Mouse (Mus musculus) adrenal gland, postnatal 14 days (tissue): ENCODE data around the gene Cfl1. TPM values are rescaled to one million over a fixed set of nuclear protein-coding genes. Genes with fewer than 3 reads are reported as not detected.

ENCODE experiments used
- DNase-seq: peaks from one replicate; pipeline ENCODE4 v3.0.0; 2021; ENCODE audit warnings: mixed read lengths
- total RNA-seq: library from RNA; stranded (reverse); gene quantifications from 2 replicates; pipeline ENCODE4 v1.2.3, GENCODE M21; 2021

The Cfl1 gene
- total RNA-seq, 1 experiment from 2014 or later, result 640 TPM

DNA sequence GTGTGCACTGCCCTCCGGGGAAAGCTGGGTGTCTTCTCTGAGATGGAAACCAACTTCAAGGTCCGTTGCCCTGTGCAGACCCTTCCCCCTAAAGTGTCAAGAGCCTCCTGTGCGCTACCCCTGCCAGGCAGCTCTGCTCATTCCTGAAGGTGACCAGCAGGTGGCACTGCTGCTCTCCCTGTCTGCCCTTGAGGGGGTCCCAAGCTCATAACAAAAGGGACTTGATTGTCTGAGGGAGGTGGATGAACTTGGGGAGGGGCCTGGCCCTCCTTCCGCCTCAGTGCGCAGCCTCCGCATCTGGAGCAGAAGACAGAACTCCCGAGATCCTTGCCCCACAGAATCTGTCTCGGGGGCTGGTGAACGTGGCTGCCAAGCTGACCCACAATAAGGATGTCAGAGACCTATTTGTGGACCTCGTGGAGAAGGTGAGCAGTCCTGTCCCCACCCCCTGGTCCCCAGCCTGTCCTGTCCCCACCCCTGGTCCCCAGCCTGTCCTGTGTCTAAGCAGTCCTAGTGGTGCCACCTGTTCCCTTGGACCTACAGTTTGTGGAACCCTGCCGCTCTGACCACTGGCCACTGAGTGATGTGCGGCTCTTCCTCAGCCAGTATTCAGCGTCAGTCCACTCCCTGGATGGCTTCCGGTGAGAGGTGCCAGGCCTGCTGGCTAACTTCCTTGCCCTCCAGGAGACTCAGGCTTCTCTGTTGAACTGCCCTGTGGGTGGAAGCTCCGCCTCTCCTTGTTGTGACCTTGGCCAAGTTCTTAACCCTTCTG, 26.3 kb upstream of the Cfl1 start:
- peak; percentile 65 for DNase-seq

DNA sequence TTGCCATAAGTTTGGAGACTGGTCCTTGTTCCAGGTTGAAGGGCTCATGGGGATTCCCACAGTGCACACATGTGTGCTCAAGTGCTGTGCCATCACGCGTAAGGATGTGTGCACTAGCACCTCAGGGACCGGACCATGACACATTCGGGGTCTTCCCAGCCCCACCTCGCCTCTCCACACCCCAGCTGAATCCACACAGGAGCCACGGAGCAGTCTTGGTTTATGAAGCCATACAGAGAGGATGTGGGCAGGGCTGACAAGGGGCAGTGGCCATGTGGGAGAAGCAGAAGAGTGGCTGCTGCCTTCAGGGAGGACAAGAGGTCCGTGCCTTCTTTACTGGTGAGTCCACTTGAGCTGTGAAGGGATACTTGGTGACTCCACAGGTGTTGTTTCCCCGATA, 25.2 kb upstream of the Cfl1 start:
- DNase-seq, result no peak

DNA sequence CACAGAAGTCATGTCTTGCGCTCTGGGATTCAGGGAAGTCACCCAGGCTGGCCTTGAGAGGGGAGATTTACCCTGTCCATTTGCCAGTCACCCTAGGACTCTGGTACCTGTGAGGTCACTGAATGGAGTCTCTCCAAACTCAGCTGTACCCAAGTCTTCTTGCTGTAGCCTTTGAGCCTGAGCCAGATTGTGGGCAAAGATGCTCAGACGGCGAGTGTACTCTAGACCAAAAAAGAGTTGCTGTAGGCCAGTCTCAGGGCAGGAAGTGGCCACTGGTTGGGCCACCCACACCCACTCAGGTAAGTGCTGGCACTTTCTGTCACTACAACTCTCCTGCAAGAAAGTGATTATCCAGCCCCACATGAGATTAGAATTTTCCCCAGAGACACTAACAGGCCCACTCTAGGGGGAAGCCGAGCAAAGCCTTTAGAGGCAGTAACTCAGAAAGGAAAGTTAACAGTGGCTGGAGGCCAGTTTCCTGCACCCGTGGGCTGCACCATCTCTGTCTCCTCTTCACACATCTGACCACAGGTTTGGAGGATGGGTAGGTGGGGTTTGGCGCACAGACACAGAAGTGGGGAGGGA, 23.2 kb upstream of the Cfl1 start:
- no peak for DNase-seq

DNA sequence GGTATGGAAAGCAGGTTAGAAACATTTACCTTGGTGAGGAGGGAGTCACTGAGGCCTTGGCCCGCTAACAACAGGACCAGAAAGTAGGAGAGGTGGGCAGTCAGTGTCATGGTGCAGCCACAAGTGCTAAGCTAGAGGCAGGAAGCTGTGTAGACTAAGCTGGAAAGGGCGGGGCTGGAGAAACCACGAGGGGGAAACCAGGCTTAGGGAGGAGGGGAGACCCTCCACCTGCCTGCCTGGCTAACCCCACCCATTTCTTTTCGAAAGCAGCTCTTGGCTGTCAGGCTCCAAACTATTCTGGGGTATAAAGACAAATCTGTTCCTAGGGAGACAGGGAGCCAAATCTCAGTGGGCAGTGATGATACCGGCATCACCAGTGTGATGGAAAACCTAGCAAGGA, 21.9 kb upstream of the Cfl1 start, which contains the start of gene Ctsw:
TSS of gene Ctsw (minus strand) at position 134 of the 400 bp plus-strand sequence.
- no peak for DNase-seq

DNA sequence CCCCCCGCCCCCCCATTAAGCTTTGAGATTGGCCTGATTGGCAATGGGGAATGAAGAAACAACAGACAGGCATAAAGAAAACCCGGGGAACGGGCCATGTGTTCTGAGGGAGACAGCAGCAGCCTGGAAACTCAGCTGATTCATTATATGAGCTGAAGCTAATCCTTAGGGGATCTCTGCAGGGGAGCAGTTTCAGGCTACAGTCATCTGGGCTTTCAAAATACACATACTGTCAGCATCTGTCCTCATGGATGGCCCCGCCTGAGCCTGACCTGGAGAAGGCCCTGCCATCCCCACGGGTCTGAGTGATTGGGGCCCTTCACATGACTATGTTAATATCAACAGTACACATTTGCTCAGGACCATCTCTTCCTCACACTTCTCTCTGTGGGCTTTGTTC, 18.4 kb upstream of the Cfl1 start:
- no peak for DNase-seq

DNA sequence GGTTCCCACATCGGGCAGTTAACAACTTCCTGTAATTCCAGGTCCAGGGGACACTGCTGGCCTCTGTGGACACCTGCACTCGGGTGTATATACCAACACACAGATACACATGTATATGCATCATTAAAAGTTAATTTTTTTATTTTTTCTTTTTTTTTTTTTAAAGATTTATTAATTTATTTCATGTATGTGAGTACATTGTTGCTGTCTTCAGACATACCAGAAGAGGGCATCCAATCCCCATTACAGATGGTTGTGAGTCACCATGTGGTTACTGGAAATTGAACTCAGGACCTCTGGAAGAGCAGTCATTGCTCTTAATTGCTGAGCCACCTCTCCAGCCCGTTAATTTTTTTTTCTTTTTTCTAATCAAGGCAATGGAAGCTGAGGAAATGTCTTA, 17.4 kb upstream of the Cfl1 start:
- no peak for DNase-seq

DNA sequence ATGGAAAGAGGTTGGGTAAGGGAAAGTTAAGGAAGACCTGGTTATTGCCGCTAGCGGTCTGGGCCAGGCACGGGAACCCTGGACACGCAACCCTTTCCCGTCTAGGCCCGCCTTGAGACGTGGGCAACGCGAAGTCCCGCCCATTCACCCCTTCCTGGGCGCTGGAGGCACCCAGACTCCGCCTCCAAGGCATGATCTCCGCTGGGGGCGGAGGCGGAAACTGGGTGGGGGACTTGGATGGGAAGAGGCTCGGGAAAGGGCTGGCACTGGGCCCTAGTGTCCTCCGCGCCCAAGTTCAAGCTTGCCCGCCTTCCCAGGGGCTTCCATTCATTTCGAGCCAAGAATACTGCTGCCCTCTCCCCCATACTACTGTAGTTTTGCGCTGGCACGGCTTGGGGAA, 16.5 kb upstream of the Cfl1 start, which contains the start of gene Efemp2:
TSS of gene Efemp2 (plus strand) at position 235 of the 400 bp plus-strand sequence.
- peak; percentile 92 for DNase-seq

DNA sequence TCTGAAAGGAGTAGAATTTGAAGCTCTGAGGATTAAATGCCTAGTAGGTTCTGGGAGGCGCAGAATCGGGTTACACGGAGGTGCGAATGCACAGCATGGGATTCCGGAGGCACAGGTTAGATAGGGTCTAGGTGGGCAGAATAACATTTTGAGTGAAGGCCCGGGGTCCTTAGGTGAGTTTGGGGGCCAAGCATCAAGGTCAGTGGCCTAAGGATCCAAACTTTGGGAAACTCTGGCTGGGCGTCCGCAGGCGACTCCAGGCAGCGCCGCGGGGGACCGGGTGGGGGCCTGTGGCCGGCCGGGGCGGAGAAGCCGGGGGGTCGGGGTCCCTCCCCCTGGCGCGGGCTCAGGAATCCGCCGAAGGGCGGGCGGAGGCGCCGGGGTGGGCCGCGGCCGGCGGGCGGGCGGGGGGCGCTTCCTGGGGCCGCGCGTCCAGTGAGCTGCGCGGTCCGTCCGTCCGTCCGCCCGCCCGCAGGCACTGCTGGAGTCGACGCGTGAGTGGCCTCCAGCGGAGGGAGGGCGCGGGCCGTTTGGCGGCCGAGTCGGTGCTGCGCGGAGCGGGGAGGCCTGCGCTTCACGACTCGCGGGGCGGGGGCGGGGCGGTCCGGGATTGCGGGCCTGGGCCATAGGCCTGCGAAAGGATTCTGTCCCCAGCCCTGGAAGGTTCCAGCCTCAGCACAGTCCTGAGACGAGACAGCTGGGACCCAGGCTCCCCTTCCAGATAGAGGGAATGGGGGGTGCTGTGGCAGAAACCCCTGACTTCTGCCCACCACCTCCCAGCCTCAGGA, 15.8 kb upstream of the Cfl1 start:
- peak; percentile 77 for DNase-seq

DNA sequence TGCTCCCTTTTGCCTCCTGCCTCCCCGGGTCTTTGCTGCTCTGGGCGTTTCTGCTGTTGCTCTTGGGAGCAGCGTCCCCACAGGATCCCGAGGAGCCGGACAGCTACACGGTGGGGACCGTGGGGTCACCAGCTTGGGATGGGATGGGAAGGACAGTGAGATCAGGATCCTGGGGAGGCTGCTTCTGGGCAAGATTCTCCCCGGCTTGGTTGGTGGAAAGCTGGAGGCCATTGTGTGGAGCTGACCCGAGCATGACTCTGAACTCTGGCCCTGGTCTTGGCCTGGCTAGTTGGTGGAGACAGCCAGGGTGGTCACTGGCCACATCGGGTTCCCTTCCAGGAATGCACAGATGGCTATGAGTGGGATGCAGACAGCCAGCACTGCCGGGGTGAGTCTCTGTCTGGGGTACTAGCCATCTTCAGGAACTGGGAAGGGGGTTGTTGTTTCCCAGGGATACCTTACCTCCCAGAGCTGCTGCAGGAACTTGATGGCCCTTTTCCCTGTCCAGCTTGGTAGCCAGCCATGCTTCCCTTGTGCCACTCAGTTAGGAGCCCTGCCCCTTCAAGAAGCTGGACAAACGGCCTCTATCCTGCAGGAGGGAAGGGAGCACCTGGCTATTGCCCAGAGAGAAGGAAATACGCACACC, 15.1 kb upstream of the Cfl1 start:
- peak; percentile 45 for DNase-seq

DNA sequence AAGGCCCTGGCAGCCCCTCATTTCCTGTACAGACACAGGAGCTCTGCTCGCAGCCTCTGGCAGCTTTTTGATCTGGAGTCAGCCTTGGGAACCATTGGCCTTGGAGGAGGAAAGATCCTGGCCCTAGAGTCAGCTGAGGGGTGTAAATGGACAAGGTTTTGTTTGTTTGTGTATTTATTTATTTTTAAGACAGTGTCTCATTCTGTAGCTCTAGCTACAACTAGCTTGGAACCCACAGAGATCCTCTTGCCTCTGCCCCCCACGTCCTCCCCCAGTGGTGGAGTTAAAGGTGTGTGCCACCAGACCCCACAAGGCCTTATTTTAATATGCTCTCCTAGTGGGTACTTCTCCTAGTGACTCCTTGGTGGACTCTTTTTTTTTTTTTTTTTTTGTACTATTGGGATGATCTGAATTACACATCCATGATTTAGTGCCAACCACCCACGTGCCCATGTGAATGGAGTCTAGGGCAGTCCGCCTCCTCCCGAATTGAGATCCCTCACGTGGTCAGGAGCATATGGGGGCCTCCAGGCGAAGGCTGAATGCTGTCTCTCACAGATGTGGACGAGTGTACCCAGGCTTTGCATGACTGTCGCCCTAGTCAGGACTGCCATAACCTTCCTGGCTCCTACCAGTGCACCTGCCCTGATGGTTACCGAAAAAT, 13.1 kb upstream of the Cfl1 start:
- DNase-seq, result peak; percentile 60

DNA sequence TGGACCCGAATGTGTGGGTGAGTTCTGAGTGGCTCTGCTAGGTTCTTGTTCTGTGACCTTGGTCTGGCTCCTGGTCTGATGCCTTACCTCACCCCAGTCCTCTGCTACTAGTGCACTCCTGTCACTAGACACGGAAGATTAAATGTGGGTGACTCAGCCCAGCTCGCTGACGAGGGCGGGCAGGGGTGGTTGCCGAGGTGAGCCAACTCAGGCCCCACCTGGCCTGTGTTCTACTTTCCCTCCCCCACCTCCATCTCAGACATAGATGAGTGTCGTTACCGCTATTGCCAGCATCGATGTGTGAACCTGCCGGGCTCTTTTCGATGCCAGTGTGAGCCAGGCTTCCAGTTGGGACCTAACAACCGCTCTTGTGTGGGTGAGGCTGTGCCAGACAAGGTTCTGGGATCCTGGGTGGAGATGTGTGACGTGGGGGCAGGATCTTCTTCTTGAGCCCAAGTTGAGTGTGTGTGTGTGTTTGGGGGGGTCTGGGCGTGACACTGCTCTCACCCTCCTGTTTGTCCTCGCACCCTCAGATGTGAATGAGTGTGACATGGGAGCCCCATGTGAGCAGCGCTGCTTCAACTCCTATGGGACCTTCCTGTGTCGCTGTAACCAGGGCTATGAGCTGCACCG, 12.5 kb upstream of the Cfl1 start:
- DNase-seq, result peak; percentile 70

DNA sequence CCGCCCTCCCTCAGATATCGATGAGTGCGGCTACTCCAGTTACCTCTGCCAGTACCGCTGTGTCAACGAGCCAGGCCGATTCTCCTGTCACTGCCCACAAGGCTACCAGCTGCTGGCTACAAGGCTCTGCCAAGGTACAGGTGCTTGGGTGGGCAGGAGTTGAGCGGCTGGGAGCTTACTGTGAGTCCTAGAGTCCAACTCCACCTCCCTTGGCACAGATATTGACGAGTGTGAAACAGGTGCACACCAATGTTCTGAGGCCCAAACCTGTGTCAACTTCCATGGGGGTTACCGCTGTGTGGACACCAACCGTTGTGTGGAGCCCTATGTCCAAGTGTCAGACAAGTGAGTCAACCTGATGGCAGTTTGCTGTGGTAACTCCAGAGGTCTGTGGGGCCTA, 10.2 kb upstream of the Cfl1 start:
- DNase-seq, result no peak

DNA sequence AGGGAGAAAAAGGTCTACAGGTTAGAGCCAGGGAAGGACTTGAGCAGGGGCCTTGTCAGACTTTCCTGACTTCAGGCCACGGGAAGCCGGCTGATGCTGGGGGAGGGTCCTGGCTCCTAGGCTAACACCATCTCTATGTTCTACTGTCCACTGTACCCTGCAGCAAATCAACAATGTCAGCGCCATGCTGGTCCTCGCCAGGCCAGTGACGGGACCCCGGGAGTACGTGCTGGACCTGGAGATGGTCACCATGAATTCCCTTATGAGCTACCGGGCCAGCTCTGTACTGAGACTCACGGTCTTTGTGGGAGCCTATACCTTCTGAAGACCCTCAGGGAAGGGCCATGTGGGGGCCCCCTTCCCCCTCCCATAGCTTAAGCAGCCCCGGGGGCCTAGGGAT, 8.9 kb upstream of the Cfl1 start:
- DNase-seq, result no peak

DNA sequence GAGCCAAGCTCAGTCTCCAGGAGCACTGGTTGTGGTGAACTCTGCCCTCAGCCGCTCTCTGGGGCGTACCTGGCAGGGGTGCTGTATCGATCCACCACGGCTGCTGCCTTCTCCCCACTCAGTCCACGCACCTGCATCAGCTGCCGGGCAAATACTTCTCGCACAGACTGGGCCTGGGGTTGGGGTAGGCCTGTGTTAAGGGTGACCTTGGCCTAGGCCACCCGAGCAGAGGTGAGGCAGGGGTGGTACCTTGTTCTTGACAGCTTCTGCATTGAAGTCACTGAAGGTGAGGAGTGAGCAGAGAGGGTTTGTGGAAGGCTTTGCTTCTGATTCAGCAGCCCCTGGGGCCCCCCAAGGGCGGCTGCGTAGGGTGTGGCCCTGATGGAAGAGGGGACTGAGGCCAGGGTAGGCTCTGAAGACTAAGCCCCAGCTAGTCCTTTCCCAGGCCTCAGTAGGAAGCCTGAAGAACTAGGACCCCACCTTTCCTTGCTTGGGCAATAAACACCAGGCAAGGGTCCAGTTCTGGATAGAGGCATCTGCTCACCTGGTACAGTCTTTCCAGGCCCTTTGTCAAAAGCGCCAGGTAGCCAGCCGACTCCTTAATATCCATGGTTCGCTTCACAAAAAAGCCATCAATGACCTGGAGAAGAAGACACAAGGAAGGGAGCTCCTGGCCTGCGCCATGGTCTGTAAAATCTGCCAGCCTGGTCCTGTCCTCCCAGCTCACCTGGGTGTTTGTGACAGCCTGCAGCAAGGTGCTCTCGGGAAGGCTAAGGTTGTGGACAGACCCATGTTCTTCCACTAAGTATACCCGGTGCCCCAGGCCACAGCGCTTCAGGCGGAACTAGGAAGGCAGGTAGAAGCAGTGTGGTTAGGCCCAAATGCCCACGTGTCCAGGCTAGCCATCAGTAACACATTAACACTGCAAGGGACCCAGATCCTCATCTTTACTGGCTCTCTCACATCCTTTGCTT, 6.6 kb upstream of the Cfl1 start:
- peak; percentile 1 for DNase-seq

DNA sequence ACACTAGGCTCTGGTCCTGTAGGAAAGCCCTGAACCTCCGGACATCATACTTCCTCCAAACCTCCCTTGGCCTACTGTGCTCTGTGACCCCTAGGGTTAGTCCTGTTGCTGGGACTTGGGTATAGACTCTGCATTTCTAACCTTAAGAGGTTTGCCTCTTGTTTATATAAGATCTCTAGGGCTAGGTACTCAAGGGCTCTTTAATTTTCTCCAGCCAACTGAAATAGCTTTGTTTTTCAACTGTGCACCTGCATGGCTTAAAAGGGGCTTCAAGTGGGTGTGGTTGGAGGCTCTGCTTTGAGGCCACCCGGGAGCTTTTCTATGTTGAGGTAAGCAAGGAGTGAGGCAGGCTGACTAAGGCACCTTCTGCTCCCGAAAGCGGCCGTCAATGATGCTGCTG, 5.8 kb upstream of the Cfl1 start:
- DNase-seq, result no peak

DNA sequence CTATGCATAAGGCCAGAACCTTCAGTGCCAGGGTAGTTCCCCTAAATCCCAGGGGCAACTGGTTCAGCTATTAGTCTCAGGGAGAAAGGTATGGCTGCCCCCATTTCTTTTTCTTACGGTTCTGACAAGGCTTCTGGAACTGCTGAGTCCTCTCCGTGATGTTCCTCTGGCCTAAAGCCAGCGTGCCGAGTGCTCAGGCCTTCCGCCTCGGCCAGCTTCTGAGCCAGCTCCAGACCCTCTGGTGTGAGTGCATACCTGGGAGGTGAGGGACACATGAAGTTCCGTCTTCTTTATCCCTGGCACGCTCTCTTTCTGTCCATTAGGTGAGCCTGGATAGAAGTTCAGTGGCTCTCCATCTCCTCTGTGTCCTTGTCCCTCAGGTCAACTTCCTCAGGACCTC, 4.9 kb upstream of the Cfl1 start:
- no peak for DNase-seq

DNA sequence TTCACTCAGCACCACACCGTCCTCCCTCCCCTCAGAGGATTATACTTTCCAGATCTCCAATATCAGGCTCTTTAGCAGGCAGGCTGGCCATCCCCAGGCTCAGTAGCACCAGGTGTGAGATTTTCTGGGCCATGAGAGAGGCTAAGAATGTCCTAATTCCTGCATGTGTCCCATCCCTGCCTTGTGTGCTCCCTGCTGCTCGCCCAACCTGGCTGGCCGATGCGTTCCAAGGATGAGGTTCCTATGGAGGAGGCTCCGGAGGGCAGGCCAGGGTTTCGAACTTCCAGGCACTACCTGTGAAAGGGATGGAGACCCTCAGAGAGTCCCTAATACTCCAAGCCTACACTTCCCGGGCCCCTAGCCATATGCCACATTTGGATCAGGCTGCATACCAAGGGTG, 4.4 kb upstream of the Cfl1 start:
- DNase-seq, result no peak

DNA sequence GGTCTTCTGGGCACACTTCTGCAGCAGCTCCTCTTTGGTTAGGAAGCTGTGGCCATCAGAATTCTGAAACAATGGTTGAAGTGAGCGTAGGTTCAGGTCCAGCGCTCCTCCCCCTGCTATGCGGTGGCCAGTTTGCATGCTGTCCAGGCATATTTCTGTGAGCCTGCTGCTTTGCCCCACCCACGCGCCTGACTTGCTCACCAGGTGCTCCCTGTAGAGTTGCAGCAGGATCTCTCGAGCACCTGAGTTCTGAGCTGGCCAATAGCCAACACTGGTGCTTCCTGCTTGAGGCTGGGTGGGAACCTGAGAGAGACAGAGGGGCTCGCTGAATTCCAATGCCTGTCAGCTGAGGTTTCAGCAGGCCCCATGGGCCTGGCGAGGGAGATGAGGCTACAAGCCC, 4.0 kb upstream of the Cfl1 start:
- no peak for DNase-seq

DNA sequence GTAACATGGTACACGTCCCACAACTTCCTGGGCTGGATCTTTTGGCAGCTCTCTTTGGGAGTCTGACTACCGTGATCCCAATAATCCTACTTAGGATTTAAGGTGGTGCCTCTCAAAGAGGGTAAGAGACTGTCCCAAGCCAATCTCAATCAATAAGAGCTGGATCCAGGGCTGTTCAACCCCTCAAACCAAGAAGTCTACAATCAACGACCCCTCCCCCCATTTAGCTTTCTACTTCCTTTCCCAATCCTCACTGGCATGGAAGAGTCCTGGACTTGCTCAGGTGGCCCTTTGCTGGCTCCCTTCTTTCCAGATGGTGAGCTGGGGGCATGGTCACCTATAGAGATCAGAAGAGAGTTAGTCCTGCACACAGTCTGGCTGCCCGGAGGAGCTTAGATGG, 3.5 kb upstream of the Cfl1 start:
- no peak for DNase-seq

DNA sequence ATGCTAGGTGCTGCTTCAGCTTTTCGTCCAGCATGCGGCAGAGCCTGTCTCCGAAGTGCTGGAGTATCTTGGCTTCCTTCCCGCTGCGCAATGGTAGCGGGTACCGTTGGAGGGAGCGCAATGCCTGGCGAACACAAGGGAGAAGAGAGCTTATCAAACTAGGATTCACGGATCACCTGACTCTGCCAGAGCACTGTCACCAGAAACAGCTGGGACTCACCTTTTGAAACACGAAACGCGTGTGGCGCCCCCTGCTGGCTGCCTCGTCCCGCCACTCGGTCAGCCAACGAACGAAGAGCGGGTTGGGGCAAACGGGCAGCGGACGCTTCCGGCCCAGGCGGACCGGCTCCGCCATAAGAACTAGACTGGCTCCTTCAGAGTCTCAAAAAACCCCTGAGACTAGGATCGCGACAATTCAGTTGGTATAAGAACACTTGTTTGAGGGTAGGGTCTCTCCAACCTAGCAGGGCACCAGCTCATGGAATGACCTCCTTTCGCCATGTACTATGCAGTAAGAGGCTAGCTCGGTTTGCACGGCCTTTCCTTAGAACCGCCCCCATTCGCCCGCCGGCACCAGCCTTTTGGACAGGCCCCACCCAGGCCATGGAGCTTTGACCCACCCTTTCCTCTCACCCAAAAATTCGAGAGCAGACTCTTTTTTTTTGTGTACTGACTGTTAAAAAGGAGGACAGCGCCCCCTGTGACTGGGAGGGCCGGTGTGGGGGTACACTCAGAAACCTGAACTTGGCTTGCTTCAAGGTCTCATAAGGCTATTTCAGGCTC, 2.3 kb upstream of the Cfl1 start, which contains the start of gene Mus81:
TSS of gene Mus81 (minus strand) at position 635 of the 783 bp plus-strand sequence.
- DNase-seq, result peak; percentile 98
